Mouse (Mus musculus) hindbrain, embryonic 15.5 days (tissue): ENCODE data around the gene Mkln1. TPM values are rescaled to one million over a fixed set of nuclear protein-coding genes. Genes with fewer than 3 reads are reported as not detected.
A peak's percentile ranks its signal among the peaks of the same experiment; 100 is the strongest.

Experiments
- ATAC-seq: fragments of 200-750 bp; cut with Nextera tagmentation; 2 replicates; pipeline ENCODE4 v1.8.0; 2017; ENCODE audit warnings: low read depth, moderate number of reproducible peaks, moderate TSS enrichment; ENCODE audit not compliant: low FRiP score
- H3K27ac ChIP-seq: fragments of 300-500 bp; sonication (generic); replicated peaks from 2 replicates; pipeline ENCODE4 v1.5.1; 2015; ENCODE audit warnings: mild to moderate bottlenecking, inconsistent platforms
- H3K27me3 ChIP-seq: fragments of 300-500 bp; sonication (generic); 2 replicates; pipeline ENCODE4 v1.6.1; 2015; ENCODE audit warnings: control low read depth, inconsistent platforms
- H3K36me3 ChIP-seq: fragments of 300-500 bp; sonication (generic); 2 replicates; pipeline ENCODE4 v1.6.1; 2015; ENCODE audit warnings: control low read depth, inconsistent platforms
- H3K4me1 ChIP-seq: fragments of 300-500 bp; sonication (generic); replicated peaks from 2 replicates; pipeline ENCODE4 v1.6.1; 2015; ENCODE audit warnings: control low read depth, inconsistent platforms
- H3K4me2 ChIP-seq: fragments of 300-500 bp; sonication (generic); 2 replicates; pipeline ENCODE4 v1.6.1; 2015; ENCODE audit warnings: moderate library complexity, mild to moderate bottlenecking, inconsistent platforms
- H3K4me3 ChIP-seq: fragments of 300-500 bp; sonication (generic); 2 replicates; pipeline ENCODE4 v1.5.1; 2015; ENCODE audit warnings: mild to moderate bottlenecking, inconsistent platforms
- H3K9ac ChIP-seq: fragments of 300-500 bp; sonication (generic); 2 replicates; pipeline ENCODE4 v1.6.1; 2015; ENCODE audit warnings: inconsistent platforms
- H3K9me3 ChIP-seq: fragments of 300-500 bp; sonication (generic); 2 replicates; pipeline ENCODE4 v1.6.1; 2016; ENCODE audit warnings: control low read depth, inconsistent platforms
- WGBS: fragments of 180-500 bp; shearing (Covaris S2); methylation state at CpG from one replicate; pipeline ENCODE4 v1.1.7; 2015; 5-methylcytosine and 5-hydroxymethylcytosine counted together
- polyA plus RNA-seq: library from polyadenylated mRNA; unstranded; fragments of >200 nt; fragmentation: Nextera tagmentation; extraction: Ambion mirVana; gene quantifications from 2 replicates; pipeline ENCODE4 v1.2.1, GENCODE M21; 2015

Gene Mkln1
- polyA plus RNA-seq, 1 experiment from 2014 or later, result 120 TPM

DNA sequence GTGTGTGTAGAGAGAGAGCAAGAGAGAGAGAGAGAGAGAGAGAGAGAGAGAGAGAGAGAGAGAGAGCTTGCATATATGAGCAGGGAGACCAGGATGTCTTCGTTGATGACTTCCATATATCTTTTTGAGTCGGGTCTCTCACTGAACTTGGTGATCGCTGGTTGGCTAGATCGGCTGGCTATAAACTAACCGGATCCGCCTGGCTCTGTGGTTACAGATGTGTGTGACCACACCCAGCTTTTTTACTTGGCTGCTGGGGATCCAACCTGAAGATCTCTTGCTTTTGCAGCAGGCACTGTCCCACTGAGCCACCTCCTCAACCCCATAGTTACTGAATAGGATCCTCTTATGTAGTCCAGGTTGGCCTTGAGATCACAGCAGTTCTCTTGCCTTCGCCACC, 15.5 kb upstream of the Mkln1 start:
- H3K4me3 ChIP-seq, result no peak overlapping the region
- H3K27ac ChIP-seq, result no peak overlapping the region
- no peak overlapping the region for H3K4me2 ChIP-seq
- no peaks in the 10 kb centered on the region for H3K36me3 ChIP-seq
- no peaks in the 10 kb centered on the region for H3K27me3 ChIP-seq
- 90% methylated on average over 7 of the region's 7 CpGs for WGBS
- no peak for ATAC-seq
- H3K9me3 ChIP-seq, result no peaks in the 10 kb centered on the region
- no peak overlapping the region for H3K9ac ChIP-seq
- no peaks in the 10 kb centered on the region for H3K4me1 ChIP-seq

DNA sequence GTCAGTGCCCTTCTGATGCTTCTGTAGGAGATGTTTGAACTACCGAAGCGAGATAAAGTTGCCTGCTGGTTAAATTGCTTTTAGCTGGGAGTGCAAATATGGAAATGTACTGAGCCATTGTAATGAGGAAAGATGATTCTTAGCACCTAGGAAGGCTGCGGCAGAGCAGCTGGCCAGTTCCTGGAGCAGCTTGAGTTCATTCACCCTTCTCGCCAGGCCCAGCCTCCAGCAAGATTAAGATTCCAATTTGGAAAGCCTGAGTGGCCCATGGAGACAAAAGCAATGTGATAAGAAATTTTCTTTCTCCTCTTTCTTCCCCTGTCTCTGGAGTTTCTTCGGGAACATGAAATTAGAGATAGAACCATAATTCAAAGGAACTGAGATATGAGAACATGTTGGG, 13.7 kb upstream of the Mkln1 start:
- Histone ChIP-seq H3K4me2 (no peak overlapping the region), H3K9ac (no peak overlapping the region), H3K9me3 (no peaks in the 10 kb centered on the region), H3K4me3 (no peak overlapping the region), H3K36me3 (no peaks in the 10 kb centered on the region), H3K27ac (no peak overlapping the region), H3K27me3 (no peaks in the 10 kb centered on the region), H3K4me1 (no peaks in the 10 kb centered on the region)
- no peak for ATAC-seq
- 65% methylated on average over 5 of the region's 5 CpGs for WGBS

DNA sequence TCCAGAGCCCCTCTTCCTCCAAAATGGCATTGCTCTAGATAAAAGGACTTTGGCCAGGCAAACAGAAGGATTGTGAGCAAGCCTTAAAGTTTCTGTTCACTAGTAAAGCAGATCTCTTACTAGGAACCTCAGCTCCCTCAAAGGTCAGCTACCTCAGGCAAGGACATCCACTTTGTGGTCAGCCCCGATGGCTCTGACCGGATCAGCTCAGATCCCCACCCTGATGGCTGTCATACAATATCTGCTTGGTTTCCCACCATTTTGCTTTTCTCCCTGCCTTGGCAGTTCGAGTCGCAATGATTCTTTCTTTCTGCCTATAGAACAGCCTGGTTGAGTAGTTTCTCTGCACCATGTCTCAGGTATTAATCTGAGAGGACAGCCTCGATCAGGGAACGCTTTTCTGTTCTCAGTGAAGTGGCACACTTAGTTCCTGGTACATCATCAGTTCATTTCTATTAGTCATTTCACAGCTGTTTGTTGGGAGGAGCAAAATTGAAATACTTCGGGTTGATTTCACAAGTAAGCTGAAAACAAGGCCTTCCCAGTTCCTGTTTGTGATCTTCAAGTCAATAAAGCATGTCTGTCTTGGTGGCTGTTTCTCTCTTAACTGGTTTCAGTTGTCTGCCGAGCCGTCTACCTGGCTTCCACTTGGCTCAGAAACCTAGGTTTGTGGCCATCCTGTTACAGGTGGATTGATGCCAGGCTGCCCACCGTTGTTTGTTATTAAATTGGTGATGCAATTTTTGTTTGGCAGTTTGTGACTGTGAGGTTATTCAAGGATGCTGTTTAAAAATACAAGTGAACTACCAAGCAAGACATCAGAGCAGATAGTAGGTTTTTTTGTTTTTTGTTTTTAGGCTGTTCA, 13.0 kb upstream of the Mkln1 start:
- Histone ChIP-seq H3K4me2 (no peak overlapping the region), H3K36me3 (no peaks in the 10 kb centered on the region), H3K4me3 (no peak overlapping the region), H3K4me1 (peaks cover 4% of the 10 kb centered on the region; the same call in 1 of the 2 replicates), H3K9me3 (no peaks in the 10 kb centered on the region), H3K27ac (no peak overlapping the region), H3K27me3 (no peaks in the 10 kb centered on the region), H3K9ac (no peak overlapping the region)
- no peak for ATAC-seq
- 88% methylated on average over 10 of the region's 10 CpGs for WGBS

DNA sequence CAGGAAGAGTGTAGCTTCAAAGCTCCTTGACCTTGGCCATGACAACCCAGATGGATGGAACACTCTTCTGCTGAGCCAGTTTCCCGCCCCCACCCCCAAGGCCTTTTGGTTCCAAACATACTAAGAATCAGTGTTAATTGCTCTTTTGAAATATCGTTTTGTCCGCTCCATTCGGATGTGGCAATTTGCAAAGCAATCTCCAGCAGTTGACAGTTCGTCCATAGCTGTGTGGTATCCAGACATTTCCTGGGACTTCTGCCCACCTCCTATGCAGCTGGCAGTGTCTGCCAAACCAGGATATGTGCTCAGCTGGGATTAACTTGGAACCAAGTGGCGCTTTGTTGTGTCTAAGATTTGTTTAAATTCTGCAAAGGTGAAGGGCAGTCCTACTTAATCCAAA, 8.8 kb upstream of the Mkln1 start:
- Histone ChIP-seq H3K36me3 (no peaks in the 10 kb centered on the region), H3K27me3 (no peaks in the 10 kb centered on the region), H3K4me2 (no peak overlapping the region), H3K4me1 (peaks cover 7% of the 10 kb centered on the region; the same call in 1 of the 2 replicates), H3K4me3 (no peak overlapping the region), H3K9me3 (no peaks in the 10 kb centered on the region), H3K9ac (no peak overlapping the region), H3K27ac (no peak overlapping the region)
- ATAC-seq, result no peak
- WGBS, result 69% methylated on average over 6 of the region's 6 CpGs

DNA sequence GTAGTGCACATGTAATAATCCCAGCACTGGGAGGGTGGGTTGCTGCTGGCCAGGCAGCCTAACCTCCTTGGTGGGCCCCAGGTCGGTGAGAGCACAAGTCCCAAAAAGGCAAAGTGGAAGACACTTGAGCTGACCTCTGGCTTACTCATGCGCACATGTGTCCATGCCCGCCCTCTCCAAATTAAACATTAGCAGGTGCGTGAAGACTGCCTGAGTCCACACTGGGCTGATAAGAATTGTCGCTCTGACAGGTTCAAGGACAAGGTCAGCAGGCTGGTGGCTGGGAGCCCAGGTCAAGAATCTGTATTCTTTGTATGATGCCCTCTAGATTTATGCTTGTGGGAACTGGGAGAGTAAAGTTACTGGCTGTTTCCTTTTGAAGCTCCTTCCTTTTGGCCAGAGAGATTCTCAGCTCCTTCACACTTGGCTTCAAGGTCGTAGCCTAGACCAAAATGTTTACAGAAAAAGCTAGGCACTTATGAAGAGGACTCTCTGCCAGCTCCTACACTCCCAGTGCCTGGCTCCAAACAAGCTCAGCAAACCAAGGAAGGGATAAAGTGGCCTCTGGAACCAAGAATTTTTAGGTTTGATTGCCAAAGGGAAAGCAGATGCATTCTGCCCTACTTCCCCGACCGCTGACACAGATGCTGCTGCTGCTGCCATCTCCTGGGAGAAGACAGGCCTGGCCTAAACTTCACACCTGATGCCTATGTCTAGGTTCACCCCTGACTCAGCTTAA, 8.1 kb upstream of the Mkln1 start:
- no peaks in the 10 kb centered on the region for H3K27me3 ChIP-seq
- no peaks in the 10 kb centered on the region for H3K36me3 ChIP-seq
- WGBS, result 73% methylated on average over 8 of the region's 8 CpGs
- no peaks in the 10 kb centered on the region for H3K9me3 ChIP-seq
- no peak for ATAC-seq
- no peak overlapping the region for H3K4me3 ChIP-seq
- no peak overlapping the region for H3K27ac ChIP-seq
- no peak overlapping the region for H3K4me2 ChIP-seq
- H3K9ac ChIP-seq, result no peak overlapping the region
- peaks cover 7% of the 10 kb centered on the region; the same call in 1 of the 2 replicates for H3K4me1 ChIP-seq

DNA sequence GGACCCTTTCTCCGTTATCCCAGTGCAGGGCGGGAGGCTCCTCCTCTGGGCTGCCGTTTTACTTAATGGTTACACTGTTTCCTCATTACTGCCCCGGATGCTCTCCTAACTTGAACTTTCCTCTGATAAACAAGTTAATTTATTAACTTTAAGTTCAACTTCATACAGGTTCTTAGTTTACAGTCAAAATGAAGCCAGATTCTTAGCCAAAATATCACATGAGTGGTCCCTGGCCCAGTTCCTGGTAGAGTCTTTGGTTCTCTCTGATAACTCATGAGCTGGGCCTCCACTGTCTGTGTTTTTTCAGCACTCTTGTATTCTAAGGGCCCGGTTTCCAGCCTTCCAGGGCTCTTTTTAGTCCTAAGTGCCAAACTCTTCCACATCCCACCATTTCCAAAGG, 5.7 kb upstream of the Mkln1 start:
- WGBS, result 93% methylated on average over 5 of the region's 5 CpGs
- Histone ChIP-seq H3K4me1 (peaks cover 13% of the 10 kb centered on the region), H3K4me3 (no peak overlapping the region), H3K36me3 (no peaks in the 10 kb centered on the region), H3K4me2 (no peak overlapping the region), H3K9ac (no peak overlapping the region), H3K27me3 (no peaks in the 10 kb centered on the region), H3K27ac (no peak overlapping the region), H3K9me3 (no peaks in the 10 kb centered on the region)
- ATAC-seq, result no peak

DNA sequence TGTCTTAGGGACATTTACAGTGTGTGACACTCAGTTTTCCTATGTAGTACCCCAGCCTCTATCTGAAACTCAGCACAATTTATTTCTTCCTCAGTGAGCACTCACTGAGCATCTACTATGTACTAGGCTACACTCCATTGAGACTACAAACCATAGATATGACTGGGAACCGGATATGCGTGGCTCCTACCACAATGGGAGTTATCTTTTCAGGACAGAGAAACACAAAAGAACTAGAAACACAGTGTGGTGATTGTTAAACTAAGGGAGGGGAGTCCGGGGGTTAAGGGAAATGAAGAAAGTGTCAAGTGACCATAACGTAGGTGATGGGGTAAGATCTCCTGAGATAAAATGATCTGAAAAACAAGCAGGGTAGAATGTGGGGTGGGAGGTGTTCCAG, 2.4 kb upstream of the Mkln1 start:
- Histone ChIP-seq H3K27ac (no peak overlapping the region), H3K4me1 (peaks cover 27% of the 10 kb centered on the region), H3K9ac (no peak overlapping the region), H3K4me3 (no peak overlapping the region), H3K4me2 (no peak overlapping the region), H3K9me3 (no peaks in the 10 kb centered on the region), H3K36me3 (no peaks in the 10 kb centered on the region), H3K27me3 (no peaks in the 10 kb centered on the region)
- ATAC-seq, result no peak
- WGBS, result 85% methylated on average over 4 of the region's 4 CpGs

DNA sequence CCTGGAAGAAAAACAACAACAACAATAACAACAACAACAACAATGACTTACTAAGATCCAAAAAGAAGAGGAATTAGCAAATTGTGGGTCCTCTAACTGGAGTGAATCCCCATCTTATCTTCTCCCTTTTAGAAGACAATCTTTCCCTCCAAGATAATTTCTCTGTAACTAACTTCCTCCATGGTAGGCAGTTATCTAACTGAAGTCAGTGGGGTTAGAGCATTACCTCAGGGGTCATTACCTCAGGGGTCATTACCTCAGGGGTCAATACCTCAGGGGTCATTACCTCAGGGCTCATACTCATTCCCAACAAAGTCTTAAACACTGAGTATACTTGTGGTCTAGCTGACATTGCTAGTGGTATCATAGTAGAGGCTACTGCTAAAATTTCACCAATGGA, 1.2 kb upstream of the Mkln1 start:
- Histone ChIP-seq H3K4me1 (peaks cover 36% of the 10 kb centered on the region), H3K27ac (no peak overlapping the region), H3K4me2 (no peak overlapping the region), H3K9ac (0 out of 2 replicates have a peak overlapping the region, but pooled peaks have one; percentile 95), H3K4me3 (no peak overlapping the region), H3K36me3 (no peaks in the 10 kb centered on the region), H3K27me3 (no peaks in the 10 kb centered on the region), H3K9me3 (no peaks in the 10 kb centered on the region)
- ATAC-seq, result no peak

DNA sequence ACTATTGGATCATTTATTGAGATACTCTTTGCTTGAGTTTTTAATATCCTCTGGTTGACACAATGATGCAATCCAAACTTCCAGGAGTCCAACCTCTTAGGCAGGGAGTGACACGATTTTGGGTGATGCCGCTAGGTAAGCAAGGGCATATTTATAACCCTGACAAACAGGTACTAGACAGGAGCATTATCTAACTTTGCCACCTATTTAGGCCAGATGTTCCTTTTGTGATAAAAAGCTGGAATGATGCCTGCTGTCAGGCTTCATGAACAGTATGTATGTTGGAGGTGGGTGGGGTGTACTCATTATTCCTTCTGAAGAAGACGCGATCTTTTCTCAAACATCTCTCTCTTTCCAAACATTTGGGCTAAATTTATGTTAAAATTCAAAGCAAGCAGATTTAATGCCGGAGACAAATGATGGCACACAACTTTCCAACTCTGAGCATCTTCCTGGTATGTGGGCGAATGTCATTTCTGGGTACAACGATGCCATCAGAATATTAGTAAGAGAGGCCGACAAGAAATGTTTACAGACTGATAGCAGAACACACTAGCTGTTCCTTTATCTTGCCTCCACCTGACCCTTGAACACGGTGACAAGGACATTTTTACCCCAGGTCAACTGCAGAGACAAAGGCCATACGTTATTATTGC, 632 bp upstream of the Mkln1 start:
- H3K9me3 ChIP-seq, result no peaks in the 10 kb centered on the region
- H3K9ac ChIP-seq, result peak overlapping the region; percentile 95
- H3K36me3 ChIP-seq, result no peaks in the 10 kb centered on the region
- H3K4me2 ChIP-seq, result peak overlapping the region; percentile 67
- no peaks in the 10 kb centered on the region for H3K27me3 ChIP-seq
- peaks cover 40% of the 10 kb centered on the region for H3K4me1 ChIP-seq
- WGBS, result 58% methylated on average over 10 of the region's 10 CpGs
- H3K4me3 ChIP-seq, result peak overlapping the region; percentile 82
- no peak for ATAC-seq
- peak overlapping the region; percentile 95 for H3K27ac ChIP-seq

DNA sequence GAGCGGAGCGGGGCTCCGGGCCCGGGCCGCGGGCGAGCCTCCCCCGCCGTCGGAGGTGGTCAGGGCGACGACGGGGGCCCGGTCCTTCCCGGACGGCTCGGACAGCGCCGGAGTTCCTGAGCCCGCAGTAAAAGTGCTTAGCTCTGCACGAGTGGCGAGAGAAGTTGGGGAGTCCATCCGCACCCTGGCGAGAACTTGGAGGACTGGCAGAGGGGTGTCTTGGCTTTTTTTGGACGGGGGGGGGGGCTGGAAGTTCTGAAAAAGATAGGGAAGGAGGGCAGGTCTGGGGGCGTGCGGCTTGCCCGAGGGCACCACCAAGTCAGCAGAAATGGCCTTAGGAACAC, 643 bp downstream of the Mkln1 start:
- peak; percentile 17 for ATAC-seq
- Histone ChIP-seq H3K9ac (peak overlapping the region; percentile 95), H3K27me3 (no peaks in the 10 kb centered on the region), H3K4me1 (peaks cover 41% of the 10 kb centered on the region), H3K9me3 (no peaks in the 10 kb centered on the region), H3K36me3 (no peaks in the 10 kb centered on the region), H3K4me2 (peak overlapping the region; percentile 67), H3K4me3 (peak overlapping the region; percentile 82), H3K27ac (peak overlapping the region; percentile 95)
- 0% methylated on average over 27 of the region's 28 CpGs for WGBS

DNA sequence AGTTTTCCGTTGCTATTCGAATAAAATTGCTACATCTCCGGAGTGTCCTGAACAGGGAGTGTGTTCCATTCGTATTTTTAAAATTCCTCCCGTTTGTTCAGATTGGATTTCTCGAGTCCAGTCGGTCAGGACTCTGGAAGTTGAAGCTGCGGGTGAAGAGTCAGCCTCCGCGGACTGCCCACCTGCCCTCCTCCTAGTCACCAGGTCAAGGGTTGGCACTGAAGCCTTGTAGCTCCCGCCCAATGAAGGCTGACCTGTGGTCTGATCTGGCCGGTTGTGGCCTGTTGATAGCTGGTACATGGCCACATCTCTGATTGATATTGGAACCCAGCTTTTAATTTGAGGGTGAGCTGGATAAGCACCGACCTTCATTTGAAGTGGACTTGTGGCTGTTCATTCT, 1.0 kb downstream of the Mkln1 start:
- Histone ChIP-seq H3K4me1 (peaks cover 45% of the 10 kb centered on the region), H3K4me3 (peak overlapping the region; percentile 82), H3K27ac (peak overlapping the region; percentile 95), H3K27me3 (no peaks in the 10 kb centered on the region), H3K9ac (peak overlapping the region; percentile 95), H3K9me3 (no peaks in the 10 kb centered on the region), H3K36me3 (no peaks in the 10 kb centered on the region), H3K4me2 (peak overlapping the region; percentile 67)
- ATAC-seq, result no peak
- WGBS, result 2% methylated on average over 13 of the region's 13 CpGs

DNA sequence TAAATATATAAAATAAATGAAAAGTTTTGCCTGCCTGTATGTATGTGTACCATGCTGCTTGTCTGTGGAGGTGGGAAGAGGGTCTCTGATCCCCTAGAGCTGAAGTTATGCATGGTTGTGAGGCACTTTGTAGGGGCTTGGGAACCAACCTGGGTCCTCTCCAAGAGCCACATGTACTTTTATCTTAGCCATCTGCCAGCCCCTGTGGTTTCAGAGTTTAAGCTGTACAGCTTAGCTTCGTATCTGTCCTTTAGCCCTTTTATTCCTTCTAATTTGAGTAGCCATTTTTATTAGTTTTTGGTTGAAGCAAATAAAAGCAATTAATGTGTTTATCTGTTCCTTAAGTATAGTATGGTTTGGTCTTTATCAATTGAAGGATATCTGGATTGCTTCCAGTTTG, 12.5 kb downstream of the Mkln1 start:
- no peak for ATAC-seq
- Histone ChIP-seq H3K27me3 (no peaks in the 10 kb centered on the region), H3K9me3 (no peaks in the 10 kb centered on the region), H3K27ac (no peak overlapping the region), H3K4me1 (peaks cover 9% of the 10 kb centered on the region; the same call in 1 of the 2 replicates), H3K4me3 (no peak overlapping the region), H3K36me3 (no peaks in the 10 kb centered on the region), H3K9ac (no peak overlapping the region), H3K4me2 (no peak overlapping the region)
- 64% methylated on average over 1 of the region's 1 CpGs for WGBS
